Mouse (Mus musculus) adrenal gland, adult 8-10 months (tissue): ENCODE measurements around the gene Hk2. TPM values are rescaled to one million over a fixed set of nuclear protein-coding genes. Genes with fewer than 3 reads are reported as not detected.

ENCODE experiments used
- DNase-seq: peaks from one replicate; pipeline ENCODE4 v3.0.0; 2022
- total RNA-seq, 4 experiments: library from RNA; stranded (reverse); gene quantifications; 2 replicates each; pipeline ENCODE4 v1.2.4; 2022

Hk2 gene
- total RNA-seq: 10 to 100 TPM; 16.3 to 73.4 (median 57.0) TPM

DNA sequence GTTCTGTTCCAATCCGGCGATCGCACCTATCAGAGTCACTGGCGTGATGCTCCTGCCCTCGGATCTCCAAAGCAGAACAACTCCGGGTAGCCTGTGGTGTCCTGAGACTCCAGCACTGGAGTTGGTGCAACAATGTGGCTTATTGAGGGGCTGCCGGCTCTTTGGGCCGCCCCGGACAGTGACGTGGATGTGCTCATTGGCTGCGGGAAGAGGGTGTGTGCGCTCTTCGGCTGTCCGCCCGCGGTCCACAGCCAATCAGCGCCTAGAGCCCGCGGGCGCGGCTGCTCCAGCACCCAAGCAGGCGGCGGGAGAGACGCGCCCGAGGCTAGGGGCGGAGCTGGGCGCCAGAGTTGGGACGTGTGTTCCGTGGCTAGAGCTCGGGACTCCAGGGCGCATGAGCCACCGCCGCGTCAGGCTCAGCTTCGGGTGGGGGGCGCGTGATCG is at the start of gene Hk2:
Gene Hk2, minus strand, starts transcription at position 134 of the 444 bp plus-strand sequence.
- DNase-seq: peak; percentile 87

DNA sequence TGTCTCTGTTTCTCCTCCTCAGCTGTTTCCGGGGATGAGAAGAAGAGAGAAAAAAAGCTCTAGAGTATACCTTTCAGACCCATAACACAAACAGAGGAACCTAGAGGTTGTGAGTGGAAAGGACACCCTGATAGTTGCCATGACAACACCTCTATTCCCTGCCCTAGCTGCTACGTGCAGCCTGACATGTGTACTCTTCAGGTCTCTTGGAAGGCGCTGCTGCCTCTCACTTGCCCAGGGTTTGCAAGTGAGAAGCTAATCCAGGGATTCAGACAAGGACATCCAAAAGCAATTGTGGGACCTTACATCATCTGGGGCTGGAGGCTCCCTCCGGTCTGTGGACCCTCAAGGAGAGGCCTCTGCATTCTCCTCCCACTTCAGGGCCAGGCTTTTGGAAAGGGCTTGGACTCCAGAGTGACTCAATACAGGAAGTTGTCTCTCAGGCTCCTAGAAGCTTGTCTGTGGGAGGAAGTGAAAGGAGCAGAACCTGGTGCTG is 47.6 kb upstream of the Hk2 start:
- no peak for DNase-seq

DNA sequence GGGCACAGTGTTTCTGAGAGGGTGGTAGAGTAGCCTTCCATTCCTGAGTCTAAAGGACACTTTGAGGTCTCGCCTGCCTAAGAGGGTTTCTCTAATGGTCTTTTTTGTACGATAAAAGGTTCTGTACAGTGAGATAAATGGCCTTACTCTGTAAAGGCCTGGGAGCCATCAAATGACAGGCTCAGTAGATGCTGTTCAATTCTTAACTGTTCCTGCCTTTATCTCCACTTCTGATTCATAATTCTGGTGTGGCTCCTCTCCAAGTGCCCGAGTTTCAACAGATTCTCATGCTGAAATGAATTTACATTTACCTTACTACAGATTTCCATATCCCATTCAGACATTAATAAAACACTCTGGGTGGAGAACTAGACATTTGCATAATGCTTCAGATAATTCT is 46.5 kb upstream of the Hk2 start:
- DNase-seq: no peak

DNA sequence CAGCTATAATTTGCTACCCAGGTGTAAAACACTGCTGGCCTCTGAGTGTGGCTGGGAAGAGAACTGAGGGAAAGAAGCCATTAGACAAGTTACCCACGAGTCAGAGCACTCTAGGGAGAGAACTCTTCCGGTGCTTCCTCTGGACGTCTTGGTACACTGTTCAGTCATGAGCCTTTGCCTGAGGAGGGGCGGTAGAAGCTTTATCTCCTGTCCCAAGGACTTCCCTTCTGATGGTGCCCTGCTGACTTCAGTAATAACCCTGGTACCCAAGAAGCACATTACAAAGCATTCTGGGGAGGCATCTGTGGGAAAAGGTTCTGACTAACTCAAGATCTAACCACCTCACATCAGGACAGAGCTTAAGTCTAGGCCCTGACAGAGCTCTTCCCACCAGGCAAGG is 40.6 kb upstream of the Hk2 start:
- DNase-seq: no peak

DNA sequence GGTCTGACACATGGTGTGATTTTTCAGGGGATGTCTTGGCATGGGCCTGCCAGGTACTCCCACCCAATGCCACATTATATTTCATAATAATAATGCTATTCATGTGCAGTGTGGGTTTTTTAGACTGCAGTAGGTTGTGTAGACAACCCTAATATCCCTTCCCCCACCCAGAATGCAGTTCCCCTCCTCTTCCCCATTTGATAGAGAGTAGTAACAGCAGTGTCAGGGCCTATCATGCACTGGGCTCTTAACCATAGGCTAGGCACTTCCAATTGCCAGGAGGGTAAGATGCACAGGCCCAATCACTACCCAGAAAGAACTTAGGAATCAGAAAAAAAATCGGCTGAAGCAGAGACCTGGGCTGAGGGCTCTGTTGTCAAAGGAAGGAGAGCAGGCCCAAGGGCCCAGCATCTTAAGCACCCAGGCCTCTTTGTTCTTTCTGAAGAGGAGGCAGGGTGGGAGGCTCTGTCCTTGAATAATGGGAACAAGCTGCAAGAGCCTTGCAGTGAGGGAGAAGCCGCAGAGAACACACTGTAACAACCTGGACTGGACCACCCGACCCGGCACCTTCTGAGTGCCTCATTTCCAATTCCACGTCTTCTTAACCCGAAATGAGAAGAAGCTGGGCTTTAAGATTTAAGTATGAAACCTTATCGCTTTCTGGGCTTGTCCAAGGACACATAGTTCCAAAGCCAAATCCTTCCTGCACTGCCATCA is 33.9 kb upstream of the Hk2 start:
- DNase-seq: no peak

DNA sequence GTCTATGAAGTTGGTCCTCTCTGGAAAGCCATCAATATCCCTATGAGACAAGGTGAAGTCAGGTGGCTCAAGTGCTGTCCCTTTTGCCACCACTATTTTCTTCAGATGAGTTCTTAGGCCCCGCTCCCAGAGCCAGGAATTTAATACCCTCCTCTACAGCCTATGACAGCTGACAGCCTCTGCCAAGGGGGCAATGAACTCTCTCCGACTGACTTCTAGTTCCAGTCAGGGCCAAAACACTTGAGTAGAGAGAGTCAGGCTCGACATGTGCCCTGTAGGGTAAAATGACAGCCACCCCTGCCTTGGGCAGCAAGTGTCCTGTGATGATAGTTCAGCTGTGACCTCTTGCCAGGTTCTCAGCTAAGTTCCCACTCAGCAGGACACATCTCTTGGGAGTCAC is 32.7 kb upstream of the Hk2 start:
- DNase-seq: no peak

DNA sequence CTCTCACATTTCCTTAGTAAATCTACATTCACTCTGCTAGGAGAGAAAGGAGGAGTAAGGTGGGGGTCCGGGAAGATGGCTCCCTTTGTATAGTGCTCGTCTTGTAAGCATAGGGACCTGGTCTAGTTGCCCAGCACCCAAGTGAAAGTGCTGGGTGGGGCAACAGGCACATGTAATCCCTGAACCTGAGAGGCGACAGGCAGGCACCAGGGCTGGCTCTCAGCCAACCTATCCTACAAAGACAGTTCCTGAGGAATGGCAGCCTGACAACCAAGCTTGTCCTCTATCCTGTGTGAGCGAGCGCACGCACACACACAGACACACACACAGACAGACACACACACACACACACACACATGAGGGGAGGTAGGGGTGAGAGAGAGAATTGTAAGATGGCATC is 32.2 kb upstream of the Hk2 start:
- DNase-seq: no peak

DNA sequence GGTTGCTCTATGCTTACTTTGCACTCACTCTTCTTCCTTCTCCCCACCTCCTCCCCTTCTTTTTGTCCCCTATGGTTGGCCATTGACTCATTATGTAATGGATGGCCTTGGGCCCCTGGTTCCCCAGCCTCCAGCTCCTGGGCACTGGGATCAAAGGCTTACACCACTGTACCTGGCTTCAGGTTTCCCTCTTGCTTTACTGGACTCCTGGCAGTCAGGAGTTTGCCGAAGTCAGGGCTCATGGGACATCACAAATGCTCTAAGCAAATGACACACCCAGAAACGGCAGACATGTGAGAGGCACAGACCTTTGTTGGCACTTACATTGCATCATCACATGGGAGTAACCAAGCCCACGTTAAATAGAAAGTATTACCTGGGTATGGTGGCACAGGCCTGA is 31.6 kb upstream of the Hk2 start:
- DNase-seq: no peak

DNA sequence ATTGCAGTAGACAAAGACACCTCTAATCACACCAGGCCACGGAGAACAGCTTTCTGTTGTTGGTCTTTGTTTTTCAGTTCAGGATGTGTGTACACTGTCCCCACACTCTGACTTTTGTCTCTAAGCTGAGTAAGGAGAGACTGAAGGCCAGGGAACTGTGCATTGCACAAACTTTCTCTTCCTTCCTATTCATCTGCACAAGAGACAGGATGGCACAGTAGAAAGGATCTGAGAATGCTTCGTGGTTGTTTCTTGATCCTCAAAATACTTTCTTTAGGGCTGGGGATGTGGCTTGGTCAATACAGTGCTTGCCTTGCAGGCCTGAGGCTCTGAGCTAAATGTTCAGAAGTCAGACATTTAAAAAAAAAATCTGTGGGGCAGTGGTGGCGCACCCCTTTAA is 30.7 kb upstream of the Hk2 start:
- no peak for DNase-seq

DNA sequence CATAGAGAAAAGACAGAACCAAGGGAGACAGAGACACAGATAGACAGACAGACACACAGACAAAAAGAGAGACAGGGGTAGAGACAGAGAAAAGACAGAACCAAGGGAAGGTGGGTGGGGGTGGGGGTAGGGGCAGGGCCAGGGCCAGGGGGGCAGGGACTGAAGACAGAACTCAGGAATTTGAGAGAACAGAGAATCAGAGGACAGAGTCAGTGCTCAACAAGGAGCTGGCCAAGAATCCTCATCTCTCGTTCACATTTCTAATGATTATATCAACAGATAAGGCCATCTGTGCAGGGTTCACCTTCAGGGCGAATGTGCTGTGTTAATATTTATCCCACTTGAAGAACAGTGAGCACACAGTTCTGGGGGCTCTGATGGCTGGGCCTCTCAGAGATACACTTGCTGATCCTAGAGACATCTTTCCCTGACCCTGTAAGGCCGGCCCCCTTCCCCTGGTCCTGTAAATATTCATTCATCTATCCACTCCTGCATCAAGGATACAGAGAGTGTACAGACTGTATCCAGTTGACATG is 24.0 kb upstream of the Hk2 start:
- no peak for DNase-seq

DNA sequence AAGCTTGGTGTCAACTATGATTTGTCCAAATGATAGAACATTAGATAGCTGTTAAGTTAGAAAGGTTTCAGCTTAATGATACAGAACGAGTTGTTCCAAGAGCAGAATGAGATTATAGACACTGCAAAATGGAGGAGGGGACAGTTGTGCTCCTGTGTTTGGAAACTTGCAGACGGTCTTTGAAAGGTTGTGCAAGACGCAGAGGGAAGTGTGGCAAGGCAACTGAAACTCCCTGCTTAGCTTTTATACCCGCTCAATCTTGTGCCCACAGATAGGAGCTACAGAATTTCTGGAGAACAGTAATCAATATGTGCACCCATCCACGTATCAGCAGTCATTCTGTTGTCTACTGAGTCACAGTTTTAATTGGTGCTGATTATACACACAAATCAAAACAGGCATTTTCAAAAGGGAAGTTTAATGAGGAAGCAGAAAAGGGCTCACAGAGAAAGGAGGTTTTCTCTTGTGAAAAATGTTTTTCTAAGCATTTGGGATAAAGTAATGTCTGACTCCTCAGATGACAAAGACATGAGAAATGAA is 23.1 kb upstream of the Hk2 start:
- no peak for DNase-seq

DNA sequence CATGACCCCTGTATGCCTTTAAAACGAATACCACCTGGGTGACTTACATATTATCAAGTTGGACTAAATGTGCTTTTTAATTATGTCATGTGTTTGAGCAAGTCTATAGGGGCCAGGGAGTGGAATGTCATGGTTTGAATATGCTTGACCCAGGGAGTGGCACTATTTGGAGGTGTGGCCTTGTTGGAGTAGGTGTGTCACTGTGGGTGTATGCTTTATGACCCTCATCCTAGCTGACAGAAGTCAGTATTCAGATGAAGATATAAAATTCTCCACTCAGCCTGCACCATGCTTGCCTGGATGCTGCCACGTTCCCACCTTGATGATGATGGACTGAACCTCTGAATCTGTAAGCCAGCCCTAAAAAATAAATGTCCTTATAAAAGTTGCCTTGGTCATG is 16.6 kb upstream of the Hk2 start:
- DNase-seq: no peak

DNA sequence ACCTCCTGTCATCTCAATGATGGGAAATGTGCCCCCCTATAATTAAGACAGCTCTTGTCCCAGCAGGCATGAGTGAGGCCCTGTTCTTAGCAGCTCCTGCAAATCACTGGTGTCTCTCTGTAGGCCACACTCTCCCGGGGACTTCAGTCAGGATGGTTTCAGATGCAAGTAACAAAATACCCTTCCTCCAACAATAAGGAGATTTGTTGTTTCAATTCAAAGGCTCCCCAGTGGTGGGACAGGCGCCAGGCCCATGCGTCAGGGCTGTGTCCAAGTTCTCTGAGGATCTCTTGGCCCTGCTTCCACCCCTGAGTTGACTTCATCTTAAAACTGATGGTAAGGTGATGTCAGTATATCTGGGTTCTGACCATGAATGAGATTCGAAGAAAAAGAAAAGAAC is 9.7 kb upstream of the Hk2 start:
- no peak for DNase-seq

DNA sequence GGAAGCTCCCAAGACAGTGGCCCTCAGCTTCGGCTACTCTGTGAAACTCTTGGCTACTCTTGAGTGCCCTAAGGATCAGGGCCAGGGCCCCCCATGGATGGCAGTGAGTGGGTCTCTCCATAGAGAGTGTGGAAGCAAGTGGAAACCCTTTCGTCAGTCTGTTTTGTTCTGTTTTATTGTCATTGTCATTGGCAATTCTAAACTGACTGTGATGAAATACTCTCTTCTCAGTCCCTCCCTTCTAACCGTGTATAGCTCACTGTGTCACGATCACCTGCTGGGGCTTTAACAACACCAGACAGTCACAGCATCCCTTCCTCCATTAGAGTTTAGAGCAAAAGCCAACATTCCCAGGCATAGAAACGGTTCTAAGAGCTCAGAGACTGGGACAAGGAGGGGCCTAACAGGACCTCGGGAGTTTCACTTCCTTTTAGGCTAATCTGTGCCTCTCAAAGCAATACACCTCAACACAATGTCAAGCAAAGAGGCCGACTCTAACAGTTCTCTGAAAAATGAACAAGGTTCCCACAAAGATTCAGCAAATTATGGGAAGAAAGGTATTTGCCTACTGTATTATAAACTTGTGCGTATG is 6.6 kb upstream of the Hk2 start:
- no peak for DNase-seq

DNA sequence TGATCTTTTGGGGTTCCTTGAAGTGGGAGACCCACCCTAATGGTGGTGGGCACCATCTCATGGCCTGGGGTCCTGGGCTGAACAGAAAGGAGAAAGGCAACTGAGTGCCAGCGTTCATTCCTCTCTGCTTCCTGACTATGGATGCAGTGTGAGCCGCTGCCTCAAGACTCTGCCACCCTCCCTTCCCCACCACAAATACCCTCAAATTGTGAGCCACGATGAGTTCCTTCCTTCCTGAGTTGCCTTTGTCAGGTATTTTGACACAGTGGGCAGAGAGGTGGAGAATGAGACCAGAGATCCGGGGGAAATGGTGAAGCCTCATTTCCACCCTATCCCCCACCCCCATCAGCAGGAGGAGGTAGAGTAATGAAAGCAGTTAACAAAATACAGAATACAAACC is 6.1 kb upstream of the Hk2 start:
- no peak for DNase-seq

DNA sequence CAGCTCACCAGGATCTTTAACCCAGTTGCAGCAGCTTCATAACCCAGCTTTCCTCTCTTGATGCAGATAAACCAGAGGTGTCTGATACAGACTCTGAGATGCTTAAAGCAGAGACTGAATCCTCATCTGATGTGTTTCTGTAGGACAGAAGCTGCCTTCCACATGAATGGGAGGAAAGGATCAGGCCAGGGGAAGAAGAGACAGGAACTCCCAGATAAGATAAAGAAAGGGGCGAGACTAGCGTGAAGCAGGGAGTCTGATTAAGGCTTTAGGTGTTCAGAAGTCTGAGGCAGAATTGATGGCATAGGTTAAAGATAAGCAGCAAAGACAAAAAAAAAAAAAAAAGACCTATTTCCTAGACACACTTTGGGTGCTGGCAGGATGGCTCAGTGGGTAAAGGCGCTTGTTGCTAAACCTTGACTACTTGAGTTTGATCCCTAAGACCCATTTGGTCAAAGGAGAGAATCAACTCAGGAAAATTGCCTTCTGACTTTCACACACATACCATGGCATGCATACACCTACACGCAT is 2.9 kb upstream of the Hk2 start:
- no peak for DNase-seq

DNA sequence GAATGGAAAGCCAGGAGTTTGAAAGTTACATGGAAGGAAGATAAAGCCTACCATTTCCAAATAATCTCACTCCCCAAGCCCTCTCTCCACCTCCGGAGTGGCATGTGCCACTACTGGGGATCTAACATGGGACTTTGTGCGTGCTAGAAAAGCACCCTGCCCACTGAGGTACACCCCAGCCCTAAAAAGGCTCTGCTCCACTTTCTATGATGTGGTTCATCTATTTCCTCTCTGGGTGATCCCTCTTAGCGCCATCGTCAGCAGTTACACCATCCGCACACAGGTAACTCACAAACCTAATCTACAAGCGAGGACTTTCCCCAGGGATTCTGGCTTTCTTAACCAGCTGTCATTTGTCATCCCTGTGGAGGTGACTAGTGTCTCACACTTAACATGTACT is 1.1 kb upstream of the Hk2 start:
- no peak for DNase-seq

DNA sequence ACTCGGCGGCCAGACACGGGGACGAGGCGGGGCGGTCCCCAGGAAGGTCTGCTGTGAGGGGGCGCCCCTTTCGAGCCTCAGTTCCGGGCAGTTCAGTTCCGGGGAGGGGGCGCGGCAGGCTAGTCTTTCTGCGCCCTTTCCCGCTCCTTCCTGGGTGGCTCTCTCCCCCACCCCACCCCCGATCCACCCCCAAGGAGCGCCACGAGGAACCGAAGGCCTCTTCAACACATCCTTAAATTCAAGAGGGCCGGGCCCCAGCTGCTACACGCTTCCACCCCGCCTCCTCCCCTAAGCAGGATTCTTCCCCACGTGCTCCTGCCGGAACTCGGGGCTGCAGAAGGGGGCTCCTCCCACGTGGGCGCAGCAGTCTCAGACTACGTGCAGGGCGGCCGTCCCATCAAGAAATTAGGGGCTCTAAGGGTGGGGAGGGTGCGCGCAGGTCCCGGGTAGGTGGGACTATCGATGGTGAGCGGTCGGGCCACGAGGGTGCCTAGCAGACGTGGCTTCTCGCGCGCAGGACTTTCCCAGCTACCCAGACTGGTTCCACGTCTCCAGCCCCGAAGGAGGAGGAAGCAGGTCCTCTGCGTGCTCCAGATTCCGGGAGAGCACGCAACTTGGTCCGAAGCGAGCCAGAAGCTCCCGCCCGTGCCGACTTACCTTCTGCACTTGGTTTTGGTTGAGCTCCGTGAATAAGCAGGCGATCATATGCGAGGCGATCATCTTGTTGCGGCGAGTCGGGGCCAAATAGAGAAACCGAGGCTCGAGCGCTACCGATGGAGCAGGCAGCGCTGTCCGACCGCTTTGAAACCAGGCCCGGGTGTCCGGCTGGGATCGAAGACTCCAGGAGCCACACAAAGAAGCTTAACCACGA is 758 bp downstream of the Hk2 start:
- no peak for DNase-seq

DNA sequence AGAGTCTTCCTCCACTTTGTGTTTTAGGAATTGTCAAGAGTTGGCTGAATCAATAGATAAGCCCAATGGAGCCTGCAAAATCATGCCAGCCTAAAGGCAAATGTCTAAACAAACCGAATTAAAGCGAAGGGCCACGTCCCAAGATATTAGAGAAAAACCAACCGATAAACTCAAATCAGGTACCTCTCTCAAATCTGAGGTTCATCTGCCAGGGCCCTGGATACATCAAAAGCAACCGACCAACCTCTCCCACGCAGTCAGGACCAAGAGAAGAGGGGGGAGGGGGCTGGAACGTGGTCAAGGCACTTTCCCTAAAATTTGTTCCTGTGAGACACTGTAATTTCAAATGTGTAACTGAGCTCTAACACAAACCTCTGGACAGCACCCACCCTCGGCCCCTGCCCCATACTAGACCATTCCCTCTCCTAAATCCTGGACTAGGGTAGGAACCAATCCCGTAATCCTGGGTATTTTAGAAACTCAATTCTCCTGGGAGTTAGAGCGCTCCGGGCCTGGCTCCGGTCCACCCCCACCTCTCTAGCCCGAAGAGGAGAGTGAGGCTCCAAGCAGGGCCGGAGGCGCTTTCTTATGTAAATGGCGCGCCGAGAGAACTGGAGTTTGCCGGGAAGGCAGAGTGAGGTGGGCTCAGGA is 1.7 kb downstream of the Hk2 start:
- no peak for DNase-seq

DNA sequence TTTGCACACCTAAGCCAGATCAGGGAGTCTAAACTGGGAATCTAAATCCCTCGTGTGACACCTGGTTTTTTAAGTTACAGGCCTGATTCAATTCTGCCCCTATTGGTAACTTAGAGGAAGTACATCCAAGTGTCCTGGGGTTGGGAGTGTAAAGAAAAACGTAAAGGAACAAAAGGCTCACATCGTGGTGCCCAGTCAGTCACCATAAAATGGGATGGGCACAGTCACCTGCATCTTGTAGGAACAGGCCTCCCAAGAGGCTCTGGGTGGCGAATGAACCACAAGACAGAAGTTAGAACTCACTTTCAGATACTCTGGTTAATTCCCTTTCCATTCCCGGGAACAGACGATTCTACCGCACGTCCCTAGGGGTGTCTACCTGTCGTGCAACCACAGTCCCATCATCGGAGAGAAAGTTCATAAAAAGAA is 2.3 kb downstream of the Hk2 start:
- no peak for DNase-seq

DNA sequence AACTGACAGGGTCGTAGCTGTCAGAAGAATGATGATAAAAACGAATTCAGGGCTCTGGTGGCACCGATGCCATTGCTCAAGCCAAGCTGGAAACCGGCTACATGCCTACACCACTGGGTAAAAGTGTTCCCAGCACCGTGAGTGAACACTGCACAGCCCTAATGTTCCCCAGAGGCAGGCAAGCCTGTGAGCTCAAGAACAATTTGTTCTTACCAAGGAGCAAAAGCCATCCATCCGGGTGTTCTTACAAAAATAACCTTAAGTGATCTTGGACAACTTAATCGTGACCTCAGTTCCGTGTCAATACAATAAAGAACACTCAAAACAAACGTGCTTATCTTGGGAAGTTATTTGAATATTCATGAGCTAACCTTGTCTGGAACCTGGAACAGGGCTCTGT is 3.2 kb downstream of the Hk2 start:
- DNase-seq: no peak

DNA sequence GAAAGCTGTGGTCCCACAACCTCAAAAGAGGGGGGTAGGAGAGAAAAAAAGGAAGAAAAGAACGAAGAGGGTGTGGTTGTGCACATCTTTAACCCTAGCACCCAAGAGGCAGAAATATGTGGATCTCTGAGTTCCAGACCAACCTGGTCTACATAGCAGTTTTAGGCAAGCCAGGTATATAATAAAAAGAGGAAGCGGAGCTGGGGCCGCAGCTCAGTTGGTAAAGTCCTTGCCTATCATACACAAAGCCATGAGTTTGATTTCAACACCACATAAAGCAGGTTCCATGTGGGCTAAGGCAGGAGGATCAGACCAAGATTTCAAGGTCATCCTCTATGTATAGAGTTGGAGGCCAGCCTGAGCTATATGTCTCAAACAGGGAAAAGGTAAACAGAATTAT is 4.0 kb downstream of the Hk2 start:
- no peak for DNase-seq
